Mouse (Mus musculus) neural tube, embryonic 13.5 days (tissue): Measurements from ENCODE around the gene Cryz. TPM values are rescaled to one million over a fixed set of nuclear protein-coding genes. Genes with fewer than 3 reads are reported as not detected.

Source experiments
- ATAC-seq: fragments of 200-750 bp; cut with Nextera tagmentation; 2 replicates; pipeline ENCODE4 v1.8.0; 2017; ENCODE audit warnings: low read depth, mild to moderate bottlenecking, moderate TSS enrichment, moderate library complexity
- H3K27ac ChIP-seq: fragments of 300-500 bp; sonication (generic); replicated peaks from 2 replicates; pipeline ENCODE4 v1.5.1; 2015; ENCODE audit warnings: moderate library complexity, mild to moderate bottlenecking, inconsistent platforms
- H3K27me3 ChIP-seq: fragments of 300-500 bp; sonication (generic); 2 replicates; pipeline ENCODE4 v1.6.1; 2015; ENCODE audit warnings: mild to moderate bottlenecking, inconsistent platforms
- H3K36me3 ChIP-seq: fragments of 300-500 bp; sonication (generic); 2 replicates; pipeline ENCODE4 v1.6.1; 2015; ENCODE audit warnings: mild to moderate bottlenecking, inconsistent platforms
- H3K4me1 ChIP-seq: fragments of 300-500 bp; sonication (generic); replicated peaks from 2 replicates; pipeline ENCODE4 v1.6.1; 2015; ENCODE audit warnings: inconsistent platforms
- H3K4me2 ChIP-seq: fragments of 300-500 bp; sonication (generic); 2 replicates; pipeline ENCODE4 v1.6.1; 2015; ENCODE audit warnings: inconsistent platforms, mild to moderate bottlenecking, moderate library complexity
- H3K4me3 ChIP-seq: fragments of 300-500 bp; sonication (generic); 2 replicates; pipeline ENCODE4 v1.5.1; 2015; ENCODE audit warnings: mild to moderate bottlenecking, inconsistent platforms
- H3K9ac ChIP-seq: fragments of 300-500 bp; sonication (generic); 2 replicates; pipeline ENCODE4 v1.6.1; 2015; ENCODE audit warnings: moderate library complexity, mild to moderate bottlenecking, inconsistent platforms
- H3K9me3 ChIP-seq: fragments of 300-500 bp; sonication (generic); 2 replicates; pipeline ENCODE4 v1.6.1; 2016; ENCODE audit warnings: inconsistent platforms
- WGBS: fragments of 180-500 bp; shearing (Covaris S2); methylation state at CpG from one replicate; pipeline ENCODE4 v1.1.7; 2015; 5-methylcytosine and 5-hydroxymethylcytosine counted together
- polyA plus RNA-seq: library from polyadenylated mRNA; unstranded; fragments of >200 nt; fragmentation: Nextera tagmentation; extraction: Ambion mirVana; gene quantifications from 2 replicates; pipeline ENCODE4 v1.2.1, GENCODE M21; 2015

Cryz gene
- polyA plus RNA-seq, 1 experiment from 2014 or later: 9.7 TPM

DNA sequence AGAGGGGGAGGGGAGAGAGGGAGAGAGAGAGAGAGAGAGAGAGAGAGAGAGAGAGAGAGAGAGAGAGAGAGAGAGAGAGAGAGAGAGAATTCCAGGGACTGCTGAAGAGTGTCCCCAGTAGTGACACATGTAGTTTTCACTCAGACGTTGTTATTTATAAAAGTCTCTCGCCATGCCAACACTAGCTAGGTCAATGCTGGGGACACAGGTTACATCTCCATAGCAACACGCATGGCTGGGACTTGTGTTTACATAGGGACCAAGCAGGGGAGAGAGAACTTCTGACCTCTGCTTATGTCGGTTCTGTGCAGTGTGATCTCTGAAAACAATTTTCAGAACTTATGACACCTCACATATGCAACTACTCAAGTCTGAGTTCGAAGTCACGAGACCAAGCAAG is 57.8 kb downstream of the Cryz start:
- no peak overlapping the region for H3K4me3 ChIP-seq
- no peaks in the 10 kb centered on the region for H3K9me3 ChIP-seq
- peaks cover 15% of the 10 kb centered on the region for H3K4me1 ChIP-seq
- no peaks in the 10 kb centered on the region for H3K36me3 ChIP-seq
- H3K27ac ChIP-seq: no peak overlapping the region
- no peak overlapping the region for H3K4me2 ChIP-seq
- 60% methylated on average over 6 of the region's 6 CpGs for WGBS
- 0 out of 2 replicates have a peak, but pooled peaks cover 18% of the 10 kb centered on the region for H3K27me3 ChIP-seq
- H3K9ac ChIP-seq: no peak overlapping the region
- no peak for ATAC-seq

- H3K9ac ChIP-seq: no peak overlapping the region
- H3K4me3 ChIP-seq: no peak overlapping the region
- ATAC-seq: no peak
- H3K4me2 ChIP-seq: no peak overlapping the region
- no peaks in the 10 kb centered on the region for H3K36me3 ChIP-seq
- no peaks in the 10 kb centered on the region for H3K9me3 ChIP-seq
- H3K4me1 ChIP-seq: peaks cover 12% of the 10 kb centered on the region
- no peak overlapping the region for H3K27ac ChIP-seq
- 0 out of 2 replicates have a peak, but pooled peaks cover 18% of the 10 kb centered on the region for H3K27me3 ChIP-seq
- WGBS: 82% methylated on average over 12 of the region's 12 CpGs
These were observed 58.4 kb downstream of the Cryz start for GRCm38 (mm10) chr3:154654901-154655300.

- Histone ChIP-seq H3K4me2 (no peak overlapping the region), H3K36me3 (no peaks in the 10 kb centered on the region), H3K4me3 (no peak overlapping the region), H3K4me1 (peaks cover 10% of the 10 kb centered on the region), H3K9me3 (no peaks in the 10 kb centered on the region), H3K27me3 (0 out of 2 replicates have a peak, but pooled peaks cover 18% of the 10 kb centered on the region), H3K27ac (no peak overlapping the region), H3K9ac (no peak overlapping the region)
- no peak for ATAC-seq
- 79% methylated on average over 5 of the region's 5 CpGs for WGBS
These were observed 59.2 kb downstream of the Cryz start for GRCm38 (mm10) chr3:154655711-154656110.

DNA sequence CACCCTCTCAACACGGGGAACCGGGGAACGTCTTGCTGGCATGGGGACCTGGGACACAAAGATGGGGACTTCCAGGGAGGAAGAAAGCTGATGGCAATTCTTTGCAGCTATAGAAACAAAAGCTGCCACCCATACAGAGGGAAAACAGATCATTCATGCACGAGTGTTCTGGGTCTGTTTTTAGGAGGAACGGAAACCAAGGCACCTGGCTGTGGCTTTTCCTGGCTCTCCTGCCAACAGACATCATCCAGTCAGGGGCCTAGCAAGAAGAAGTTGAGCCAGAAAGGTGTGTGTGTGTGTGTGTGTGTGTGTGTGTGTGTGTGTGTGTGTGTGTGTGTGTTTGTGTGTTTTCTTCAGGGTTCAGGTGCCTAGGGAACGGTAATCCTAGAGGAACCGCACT is 67.0 kb downstream of the Cryz start, which contains the start of gene Erich3:
Erich3 (plus strand) TSS at position 315 of the 400 bp plus-strand sequence.
- Histone ChIP-seq H3K27me3 (peaks cover 11% of the 10 kb centered on the region; the same call in 1 of the 2 replicates), H3K4me3 (peak within 1 kb of the TSS; percentile 44), H3K4me1 (peaks cover 24% of the 10 kb centered on the region), H3K9me3 (no peaks in the 10 kb centered on the region), H3K36me3 (no peaks in the 10 kb centered on the region), H3K4me2 (peak within 1 kb of the TSS; percentile 66), H3K27ac (peak within 1 kb of the TSS; percentile 87), H3K9ac (peak within 1 kb of the TSS; percentile 72)
- WGBS: 25% methylated on average over 7 of the region's 7 CpGs
- no peak; the same call in 1 of the 2 replicates for ATAC-seq

GRCm38 (mm10) chr3:154663976-154664581 is 67.6 kb downstream of the Cryz start:
- peak; percentile 91 for ATAC-seq
- Histone ChIP-seq H3K9me3 (no peaks in the 10 kb centered on the region), H3K9ac (peak overlapping the region; percentile 72), H3K36me3 (no peaks in the 10 kb centered on the region), H3K4me3 (peak overlapping the region; percentile 44), H3K27ac (peak overlapping the region; percentile 87), H3K4me2 (peak overlapping the region; percentile 66), H3K27me3 (peaks cover 11% of the 10 kb centered on the region; the same call in 1 of the 2 replicates), H3K4me1 (peaks cover 24% of the 10 kb centered on the region)
- WGBS: under 1% methylated on average over 25 of the region's 27 CpGs

DNA sequence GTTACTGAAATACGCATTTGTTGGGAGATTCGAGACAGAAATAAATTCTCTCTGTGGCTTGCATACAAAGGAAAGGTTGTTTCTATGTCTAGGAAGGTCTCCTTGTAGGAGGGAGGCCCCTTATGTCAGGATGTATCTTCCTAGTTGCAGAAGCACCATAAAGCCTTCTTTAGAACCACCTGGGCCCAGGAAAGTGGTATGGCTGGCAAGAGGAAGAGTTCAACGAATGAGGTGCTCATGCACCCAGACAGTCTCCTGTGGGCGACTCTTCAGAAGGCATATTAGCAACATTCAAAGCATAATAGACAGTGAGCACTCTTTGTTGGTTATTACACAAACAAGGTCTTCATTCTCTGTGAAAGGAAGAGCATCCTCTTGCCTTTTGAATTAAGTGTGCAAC is 68.1 kb downstream of the Cryz start:
- Histone ChIP-seq H3K27ac (peak overlapping the region; percentile 87), H3K4me1 (peaks cover 24% of the 10 kb centered on the region), H3K27me3 (peaks cover 11% of the 10 kb centered on the region; the same call in 1 of the 2 replicates), H3K4me3 (peak overlapping the region; percentile 44), H3K9ac (peak overlapping the region; percentile 72), H3K36me3 (no peaks in the 10 kb centered on the region), H3K9me3 (no peaks in the 10 kb centered on the region), H3K4me2 (peak overlapping the region; percentile 66)
- ATAC-seq: 0 out of 2 replicates have a peak, but pooled peaks have one; percentile 3
- WGBS: 29% methylated on average over 4 of the region's 4 CpGs

- Histone ChIP-seq H3K9me3 (no peaks in the 10 kb centered on the region), H3K4me2 (no peak overlapping the region), H3K9ac (no peak overlapping the region), H3K27ac (no peak overlapping the region), H3K27me3 (no peaks in the 10 kb centered on the region), H3K4me3 (no peak overlapping the region), H3K36me3 (no peaks in the 10 kb centered on the region), H3K4me1 (peaks cover 25% of the 10 kb centered on the region)
- ATAC-seq: no peak
- WGBS: 83% methylated on average over 3 of the region's 3 CpGs
These were observed 72.0 kb downstream of the Cryz start for GRCm38 (mm10) chr3:154668485-154668884.

DNA sequence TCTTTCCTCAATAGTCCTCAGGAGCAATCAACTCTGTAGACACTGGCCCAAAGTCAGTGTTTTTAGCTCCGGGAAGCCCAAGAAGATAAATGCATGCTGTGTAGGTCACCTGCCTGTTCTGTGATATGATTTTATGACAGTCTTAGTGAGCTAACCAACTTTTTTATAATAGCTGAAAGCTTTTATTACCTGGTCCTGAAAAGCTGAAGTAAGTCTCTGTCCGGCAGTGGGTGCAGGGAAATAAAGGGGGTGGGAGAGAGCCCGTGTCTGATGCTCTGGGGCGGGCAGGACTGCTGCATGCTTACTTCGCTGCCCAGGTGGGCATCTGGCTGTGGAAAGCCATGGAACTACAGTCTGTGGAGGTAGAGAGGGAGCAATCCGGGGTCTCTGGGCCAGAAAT is 74.1 kb downstream of the Cryz start:
- no peaks in the 10 kb centered on the region for H3K27me3 ChIP-seq
- no peaks in the 10 kb centered on the region for H3K9me3 ChIP-seq
- H3K9ac ChIP-seq: no peak overlapping the region
- H3K36me3 ChIP-seq: no peaks in the 10 kb centered on the region
- H3K4me3 ChIP-seq: no peak overlapping the region
- H3K4me2 ChIP-seq: no peak overlapping the region
- ATAC-seq: no peak
- whole genome bisulfite sequencing: 84% methylated on average over 6 of the region's 6 CpGs
- peaks cover 8% of the 10 kb centered on the region; the same call in 1 of the 2 replicates for H3K4me1 ChIP-seq
- H3K27ac ChIP-seq: no peak overlapping the region

DNA sequence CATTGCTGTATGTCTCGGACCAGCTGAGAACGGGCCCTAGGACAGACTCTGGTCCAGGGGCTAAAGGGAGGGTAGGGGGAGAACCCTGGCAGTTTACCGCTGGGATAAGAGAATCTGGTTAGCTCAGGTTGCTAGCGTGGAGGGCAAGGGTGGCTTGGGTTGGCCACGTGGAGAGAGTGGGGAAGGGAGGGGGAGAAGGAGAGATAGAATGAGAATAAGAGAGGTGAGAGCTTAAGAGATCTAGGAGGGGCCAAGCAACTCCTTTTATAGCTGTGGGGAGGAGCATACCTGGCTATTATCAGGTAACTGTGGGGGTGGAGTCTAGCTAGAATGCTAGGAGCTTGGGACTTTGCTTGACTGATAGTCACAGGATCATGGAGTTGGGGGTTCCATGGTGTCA is 74.5 kb downstream of the Cryz start:
- ATAC-seq: no peak
- H3K9ac ChIP-seq: no peak overlapping the region
- H3K4me1 ChIP-seq: peaks cover 7% of the 10 kb centered on the region; the same call in 1 of the 2 replicates
- H3K36me3 ChIP-seq: no peaks in the 10 kb centered on the region
- H3K4me2 ChIP-seq: no peak overlapping the region
- WGBS: 76% methylated on average over 5 of the region's 5 CpGs
- H3K27ac ChIP-seq: no peak overlapping the region
- H3K27me3 ChIP-seq: no peaks in the 10 kb centered on the region
- no peak overlapping the region for H3K4me3 ChIP-seq
- no peaks in the 10 kb centered on the region for H3K9me3 ChIP-seq

Other genes with a start within 250 kb of the Cryz start
- 8.6 and 14.6 TPM in 2 replicates for gene Tyw3, start 393 bp downstream of the Cryz start, polyA plus RNA-seq
- 1.3 and 1.7 TPM in 2 replicates for gene Erich3, start 67.1 kb downstream of the Cryz start, polyA plus RNA-seq